Mouse (Mus musculus) ES-CJ7 (cell line): Measurements from ENCODE around the gene Foxi1.

Experiments used
- DNase-seq: peaks from one replicate; pipeline ENCODE4 v3.0.0; 2011; ENCODE audit warnings: low read depth, low spot score

The Foxi1 gene

DNA sequence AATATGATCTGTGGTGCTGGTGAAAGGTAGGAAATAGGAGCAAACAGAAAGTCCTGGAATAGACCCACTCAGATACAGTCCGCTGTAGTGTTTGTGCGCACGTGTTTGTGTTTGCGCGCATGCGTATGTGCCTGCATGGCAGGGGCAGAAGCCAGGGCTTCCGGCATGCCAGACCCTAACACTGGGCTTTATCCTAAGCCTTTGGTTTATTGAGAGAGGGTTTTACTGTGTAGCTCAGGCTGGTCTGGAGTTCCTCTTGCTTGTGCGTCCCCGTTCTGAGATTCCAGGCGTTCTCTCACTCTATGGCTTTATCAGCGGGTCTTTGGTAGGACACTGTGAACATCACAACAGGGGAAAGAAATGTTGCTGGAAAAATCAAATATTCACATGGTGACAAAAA lies 42.6 kb downstream of the Foxi1 start:
- DNase-seq: no peak

DNA sequence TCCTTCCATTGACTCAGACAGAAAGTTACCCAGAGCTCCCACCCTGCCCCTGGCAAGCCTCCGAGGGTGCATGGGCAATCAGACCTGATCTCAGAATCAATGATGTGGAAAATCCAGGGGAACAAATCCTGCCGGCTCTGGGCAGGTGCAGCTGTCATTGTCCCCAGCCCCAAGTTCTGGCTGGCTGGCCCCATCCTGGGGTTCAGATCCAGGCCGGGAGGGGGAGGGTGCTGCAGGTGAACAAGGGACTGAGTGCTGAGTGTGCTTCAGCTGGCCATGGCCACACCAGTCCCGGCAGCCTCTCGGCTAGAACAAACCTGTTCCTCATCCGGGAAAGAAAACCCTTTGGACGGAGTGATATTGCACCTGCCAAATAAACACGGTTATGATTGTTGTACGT lies 49.0 kb downstream of the Foxi1 start:
- DNase-seq: no peak

DNA sequence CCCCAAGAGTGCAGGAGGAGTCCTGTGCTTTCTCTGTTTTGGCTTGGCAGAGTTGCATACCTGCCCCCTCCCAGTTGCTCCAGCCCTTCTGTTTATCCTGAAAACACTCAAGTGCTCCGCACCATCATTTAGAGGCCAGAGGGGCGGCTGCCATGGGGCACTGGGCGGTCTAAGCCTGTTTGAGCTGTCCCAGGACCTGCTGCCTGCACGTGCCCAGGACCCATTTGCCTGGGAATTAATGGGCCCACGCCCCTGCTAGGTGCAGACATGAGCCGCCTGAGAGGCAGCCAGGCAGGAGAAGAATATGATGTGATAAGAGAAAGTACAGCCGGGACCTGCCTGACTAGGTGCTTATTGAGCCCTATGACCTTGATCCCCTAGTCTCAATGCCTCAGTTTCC lies 52.7 kb downstream of the Foxi1 start:
- no peak for DNase-seq
